Mouse (Mus musculus) liver, postnatal 0 days (tissue): Measurements from ENCODE around the gene Rbp1.

Experiments
- CTCF ChIP-seq: sonication (generic); IDR thresholded peaks from 2 replicates; pipeline ENCODE4 v1.5.1; 2016; ENCODE audit warnings: antibody characterized with exemption, low read depth
- EP300 ChIP-seq: IDR thresholded peaks from 2 replicates; pipeline ENCODE4 v1.6.1; 2016; ENCODE audit warnings: antibody characterized with exemption, low read depth, mild to moderate bottlenecking

- TF ChIP-seq CTCF (no peak), EP300 (no peak)
Measured at GRCm38 (mm10) chr9:98387741-98388632, 34.8 kb upstream of the Rbp1 start.
